Mouse (Mus musculus) lung, postnatal 0 days (tissue): ENCODE measurements at regions not wholly inside any gene's neighbourhood (a gene's known extent, or its start where the extent isn't known, plus 50 kb on each side); places are given as distances from the start of the nearest gene placed in this dataset.
A peak's percentile ranks its signal among the peaks of the same experiment; 100 is the strongest.

Experiments
- ATAC-seq: fragments of 200-750 bp; cut with Nextera tagmentation; 2 replicates; pipeline ENCODE4 v1.8.0; 2017; ENCODE audit warnings: moderate library complexity
- DNase-seq: peaks from one replicate; pipeline ENCODE4 v3.0.0-alpha.2; 2016; ENCODE audit warnings: low spot score
- H3K27ac ChIP-seq: fragments of 300-500 bp; sonication (generic); 2 replicates; pipeline ENCODE4 v1.5.1; 2014; ENCODE audit warnings: antibody characterized with exemption, mild to moderate bottlenecking, low read length, mixed read lengths
- H3K27me3 ChIP-seq: fragments of 300-500 bp; sonication (generic); replicated peaks from 2 replicates; pipeline ENCODE4 v1.6.1; 2014; ENCODE audit warnings: low read length, mixed read lengths; ENCODE audit not compliant: insufficient read depth
- H3K36me3 ChIP-seq: fragments of 300-500 bp; sonication (generic); 2 replicates; pipeline ENCODE4 v1.6.1; 2014; ENCODE audit warnings: low read length, mixed read lengths; ENCODE audit not compliant: insufficient read depth
- H3K4me1 ChIP-seq: fragments of 300-500 bp; sonication (generic); 2 replicates; pipeline ENCODE4 v1.6.1; 2014; ENCODE audit warnings: antibody characterized with exemption, low read depth, low read length, mixed read lengths; ENCODE audit not compliant: insufficient read depth
- H3K4me2 ChIP-seq: fragments of 300-500 bp; sonication (generic); replicated peaks from 2 replicates; pipeline ENCODE4 v1.6.1; 2014; ENCODE audit warnings: low read depth, mild to moderate bottlenecking, low read length, moderate library complexity, mixed read lengths
- H3K4me3 ChIP-seq: fragments of 300-500 bp; sonication (generic); 2 replicates; pipeline ENCODE4 v1.5.1; 2014; ENCODE audit warnings: low read depth, low read length
- H3K9ac ChIP-seq: fragments of 300-500 bp; sonication (generic); replicated peaks from 2 replicates; pipeline ENCODE4 v1.6.1; 2014; ENCODE audit warnings: low read depth, mild to moderate bottlenecking
- H3K9me3 ChIP-seq: fragments of 300-500 bp; sonication (generic); 2 replicates; pipeline ENCODE4 v1.6.1; 2016; ENCODE audit warnings: low read length, mixed read lengths
- CTCF ChIP-seq: IDR thresholded peaks from 2 replicates; pipeline ENCODE4 v1.5.1; 2016; ENCODE audit warnings: antibody characterized with exemption, mild to moderate bottlenecking
- EP300 ChIP-seq: IDR thresholded peaks from 2 replicates; pipeline ENCODE4 v1.6.1; 2016; ENCODE audit warnings: antibody characterized with exemption, mild to moderate bottlenecking, control low read depth
- WGBS: fragments of 180-500 bp; shearing (Covaris S2); extraction: QIAGEN DNeasy Blood & Tissue Kit; methylation state at CpG from one replicate; pipeline ENCODE4 v1.1.7; 2014; 5-methylcytosine and 5-hydroxymethylcytosine counted together

- H3K4me2 ChIP-seq = no peak overlapping the region
- H3K27me3 ChIP-seq = no peaks in the 10 kb centered on the region
- no peak overlapping the region for H3K9ac ChIP-seq
- no peaks in the 10 kb centered on the region for H3K36me3 ChIP-seq
- H3K4me3 ChIP-seq = no peak overlapping the region
- ATAC-seq = no peak
- H3K9me3 ChIP-seq = no peaks in the 10 kb centered on the region
- no peak for TF ChIP-seq CTCF
- no peak for TF ChIP-seq EP300
- 86% methylated on average over 9 of the region's 9 CpGs for WGBS
- no peak for DNase-seq
- H3K4me1 ChIP-seq = no peaks in the 10 kb centered on the region; the same call in 1 of the 2 replicates
- H3K27ac ChIP-seq = no peak overlapping the region
These were observed 106.7 kb upstream of the Osmr start for GRCm38 (mm10) chr15:6981430-6981829.

- no peak overlapping the region for H3K4me2 ChIP-seq
- no peaks in the 10 kb centered on the region for H3K9me3 ChIP-seq
- no peak for ATAC-seq
- no peak overlapping the region for H3K27ac ChIP-seq
- H3K27me3 ChIP-seq = no peaks in the 10 kb centered on the region
- no peaks in the 10 kb centered on the region for H3K36me3 ChIP-seq
- 69% methylated on average over 3 of the region's 3 CpGs for WGBS
- H3K9ac ChIP-seq = no peak overlapping the region
- DNase-seq = no peak
- TF ChIP-seq EP300 = no peak
- TF ChIP-seq CTCF = no peak
- no peaks in the 10 kb centered on the region; the same call in 1 of the 2 replicates for H3K4me1 ChIP-seq
- H3K4me3 ChIP-seq = no peak overlapping the region
These were observed 107.1 kb upstream of the Lifr start for GRCm38 (mm10) chr15:6983320-6983719.

- TF ChIP-seq CTCF (no peak), EP300 (no peak)
- Histone ChIP-seq H3K27ac (no peak overlapping the region), H3K36me3 (no peaks in the 10 kb centered on the region), H3K4me1 (no peaks in the 10 kb centered on the region), H3K4me2 (no peak overlapping the region), H3K27me3 (no peaks in the 10 kb centered on the region), H3K9ac (no peak overlapping the region), H3K4me3 (no peak overlapping the region), H3K9me3 (no peaks in the 10 kb centered on the region)
- DNase-seq (no peak), ATAC-seq (no peak)
- WGBS = 71% methylated on average over 3 of the region's 3 CpGs
These were observed 102.2 kb upstream of the Lifr start for GRCm38 (mm10) chr15:6988187-6988586.

- H3K27ac ChIP-seq = no peak overlapping the region
- no peak overlapping the region for H3K4me2 ChIP-seq
- no peaks in the 10 kb centered on the region for H3K27me3 ChIP-seq
- no peaks in the 10 kb centered on the region for H3K36me3 ChIP-seq
- WGBS = 69% methylated on average over 6 of the region's 6 CpGs
- no peak for TF ChIP-seq CTCF
- peak; percentile 51 for TF ChIP-seq EP300
- no peak overlapping the region for H3K9ac ChIP-seq
- peak; percentile 62 for DNase-seq
- no peak overlapping the region for H3K4me3 ChIP-seq
- ATAC-seq = peak; percentile 63
- no peaks in the 10 kb centered on the region for H3K4me1 ChIP-seq
- H3K9me3 ChIP-seq = no peaks in the 10 kb centered on the region
These were observed 101.3 kb upstream of the Lifr start for GRCm38 (mm10) chr15:6989094-6989493.

GRCm38 (mm10) chr15:6993226-6993625 lies 97.2 kb upstream of the Lifr start:
- 69% methylated on average over 9 of the region's 9 CpGs for WGBS
- no peak for ATAC-seq
- no peak overlapping the region for H3K4me2 ChIP-seq
- no peak for TF ChIP-seq EP300
- TF ChIP-seq CTCF = no peak
- DNase-seq = no peak
- no peaks in the 10 kb centered on the region for H3K27me3 ChIP-seq
- H3K36me3 ChIP-seq = no peaks in the 10 kb centered on the region
- no peaks in the 10 kb centered on the region for H3K4me1 ChIP-seq
- no peak overlapping the region for H3K4me3 ChIP-seq
- H3K9ac ChIP-seq = no peak overlapping the region
- H3K27ac ChIP-seq = no peak overlapping the region
- H3K9me3 ChIP-seq = no peaks in the 10 kb centered on the region

- no peak for TF ChIP-seq CTCF
- no peak for TF ChIP-seq EP300
- WGBS = 57% methylated on average over 3 of the region's 3 CpGs
- H3K27me3 ChIP-seq = no peaks in the 10 kb centered on the region
These were observed 95.2 kb upstream of the Lifr start for GRCm38 (mm10) chr15:6995246-6995645.

GRCm38 (mm10) chr15:6997871-6998270 lies 92.5 kb upstream of the Lifr start:
- no peak for DNase-seq
- Histone ChIP-seq H3K27me3 (no peaks in the 10 kb centered on the region), H3K36me3 (no peaks in the 10 kb centered on the region), H3K27ac (no peak overlapping the region), H3K4me1 (no peaks in the 10 kb centered on the region), H3K9ac (no peak overlapping the region), H3K4me2 (no peak overlapping the region), H3K4me3 (no peak overlapping the region), H3K9me3 (no peaks in the 10 kb centered on the region)
- no peak for TF ChIP-seq EP300
- no peak for TF ChIP-seq CTCF
- WGBS = 70% methylated on average over 5 of the region's 5 CpGs
- no peak for ATAC-seq

More at GRCm38 (mm10) chr15:6995246-6995645, 95.2 kb upstream of the Lifr start:
- Histone ChIP-seq H3K9ac (no peak overlapping the region), H3K4me1 (no peaks in the 10 kb centered on the region), H3K36me3 (no peaks in the 10 kb centered on the region), H3K9me3 (no peaks in the 10 kb centered on the region), H3K27ac (no peak overlapping the region), H3K4me3 (no peak overlapping the region), H3K4me2 (no peak overlapping the region)
- ATAC-seq = no peak
- DNase-seq = no peak
